1 mouse cellular context compared by ENCODE assay signal in the genomic region with DNA sequence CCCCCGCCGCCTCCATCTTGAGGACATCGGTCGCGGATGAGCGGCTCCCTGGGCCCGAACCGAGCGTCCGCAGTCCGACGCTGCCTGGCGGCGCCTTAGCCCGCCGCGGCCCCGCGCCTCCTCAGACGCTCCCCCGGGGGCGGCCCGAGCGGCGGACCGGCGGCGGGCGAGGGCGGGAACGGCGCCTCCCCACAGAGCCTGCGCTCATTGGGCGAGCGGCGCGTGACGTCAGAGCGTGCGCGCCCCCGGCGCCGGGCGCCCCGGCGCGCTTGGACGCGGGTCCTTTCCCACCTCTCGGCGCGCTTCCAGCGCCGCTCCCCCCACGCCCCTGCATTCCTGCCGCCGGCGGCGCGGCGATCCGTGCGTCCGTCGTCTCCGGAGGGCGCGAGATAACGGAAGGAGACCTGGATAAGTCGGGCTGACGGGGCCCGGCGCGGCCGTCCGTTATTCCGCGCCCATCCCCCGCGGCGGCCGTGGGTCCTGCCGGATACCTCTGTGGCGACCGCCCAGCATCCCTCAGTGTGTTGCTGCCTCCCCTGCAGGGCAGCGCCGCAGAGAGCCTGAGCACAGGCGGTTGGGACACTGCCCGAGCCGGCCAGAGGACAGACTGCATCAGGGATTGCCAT.
A peak's percentile ranks its signal among the peaks of the same experiment; 100 is the strongest.
TF ChIP-seq lines count a peak whose summit lies in the region.

A gene (minus strand): TSS at position 123 of the 626 bp plus-strand sequence.

TF ChIP-seq in CH12.LX, 34 proteins besides CTCF, POLR2A, EP300 and RAD21 (continued from another document):
- TF ChIP-seq HCFC1 (IDR thresholded peaks at IDR 0.05; ENCODE audit: low read depth, low read length) (0 out of 2 replicates have a peak, but pooled peaks have one; percentile 20), NELFE (IDR thresholded peaks at IDR 0.05; ENCODE audit: low read depth, low read length) (peak; percentile 76; the same call in 1 of the 2 replicates), TCF12 (IDR thresholded peaks at IDR 0.05; ENCODE audit: low read depth, low read length) (0 out of 2 replicates have a peak, but pooled peaks have one; percentile 40), CHD2 (IDR thresholded peaks at IDR 0.05; ENCODE audit: low read length) (peak; percentile 34; the same call in 1 of the 2 replicates), BHLHE40 (IDR thresholded peaks at IDR 0.05; ENCODE audit: low read depth, low read length) (no peak), NRF1 (IDR thresholded peaks at IDR 0.05; ENCODE audit: low read depth, low read length) (peak; percentile 56), ELF1 (IDR thresholded peaks at IDR 0.05; ENCODE audit: low read depth, low read length) (peak; percentile 21; the same call in 1 of the 2 replicates), SIN3A (IDR thresholded peaks at IDR 0.05; ENCODE audit: low read length) (no peak), CHD1 (IDR thresholded peaks at IDR 0.05; ENCODE audit: low read depth, low read length) (no peak)
